Comparison of ENCODE assay signal across 8 mouse cellular contexts in the genomic region with DNA sequence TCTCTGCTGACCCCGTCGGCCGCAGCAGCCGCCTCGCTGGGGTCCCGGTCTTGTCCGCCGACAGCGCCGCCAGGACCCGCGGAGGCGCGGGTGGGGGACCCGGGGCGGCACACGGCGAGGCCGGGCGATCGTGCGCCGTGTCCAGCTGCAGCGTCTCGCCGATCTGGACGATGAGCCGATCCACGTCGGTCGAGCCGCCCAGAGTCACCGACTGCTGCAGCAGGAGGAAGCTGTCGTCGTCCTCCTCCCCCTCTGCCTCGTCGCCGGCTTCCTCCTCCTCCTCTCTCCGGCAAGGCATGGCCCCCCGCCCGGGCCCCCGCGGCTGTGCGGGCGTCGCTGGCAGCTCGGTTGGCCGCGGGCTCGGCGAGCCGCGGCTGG. TPM values are rescaled to one million over a fixed set of nuclear protein-coding genes. Genes with fewer than 3 reads are reported as not detected.
DNase-seq lines count a peak whose midpoint lies in the region; ATAC-seq lines count a peak whose summit lies in the region.
"Not testable (repeated sequence)": the region's sequence is repeated elsewhere in the genome, so short reads cannot be mapped to it uniquely, and the experiment has no call there.

No protein-coding gene starts in this region.

- not testable (repeated sequence) for H3K36me3 ChIP-seq in embryonic facial prominence, embryonic 11.5 days (replicated peaks; ENCODE audit: control insufficient read depth, insufficient read depth, low read depth, low read length); hindbrain, embryonic 15.5 days; limb, embryonic 11.5 days (ENCODE audit: control insufficient read depth, insufficient read depth, low read length); neural tube, embryonic 15.5 days

- H3K9me3 ChIP-seq in embryonic facial prominence, embryonic 11.5 days (replicated peaks; ENCODE audit: control insufficient read depth, low read length); hindbrain, embryonic 15.5 days; limb, embryonic 11.5 days (ENCODE audit: control insufficient read depth, low read length); neural tube, embryonic 15.5 days (replicated peaks): not testable (repeated sequence)

- not testable (repeated sequence) for H3K27me3 ChIP-seq in embryonic facial prominence, embryonic 11.5 days (ENCODE audit: control insufficient read depth, insufficient read depth, low read length); hindbrain, embryonic 15.5 days; limb, embryonic 11.5 days (ENCODE audit: control insufficient read depth, insufficient read depth, low read length); neural tube, embryonic 15.5 days (replicated peaks)

- peak overlapping the region; percentile 64 for H3K9ac ChIP-seq in embryonic facial prominence, embryonic 11.5 days (replicated peaks; ENCODE audit: low read length)
- peak overlapping the region; percentile 58 for H3K9ac ChIP-seq in hindbrain, embryonic 15.5 days
- H3K9ac ChIP-seq in limb, embryonic 11.5 days (ENCODE audit: low read length): peak overlapping the region; percentile 68
- peak overlapping the region; percentile 72 for H3K9ac ChIP-seq in neural tube, embryonic 15.5 days (replicated peaks)

- peak overlapping the region; percentile 84 for H3K4me2 ChIP-seq in embryonic facial prominence, embryonic 11.5 days (ENCODE audit: low read depth, low read length)
- peak overlapping the region; percentile 89 for H3K4me2 ChIP-seq in hindbrain, embryonic 15.5 days
- peak overlapping the region; percentile 96 for H3K4me2 ChIP-seq in limb, embryonic 11.5 days (ENCODE audit: low read depth, severe bottlenecking)
- H3K4me2 ChIP-seq in neural tube, embryonic 15.5 days: peak overlapping the region; percentile 89

- not testable (repeated sequence) for H3K4me1 ChIP-seq in embryonic facial prominence, embryonic 11.5 days (ENCODE audit: control insufficient read depth, insufficient read depth, low read length); limb, embryonic 11.5 days (ENCODE audit: control insufficient read depth, insufficient read depth, low read length)
- peaks cover 35% of the 10 kb centered on the region for H3K4me1 ChIP-seq in hindbrain, embryonic 15.5 days (replicated peaks)
- peaks cover 41% of the 10 kb centered on the region for H3K4me1 ChIP-seq in neural tube, embryonic 15.5 days

- peak; percentile 69 for DNase-seq in R1 (ENCODE audit: low read depth, low spot score)
- DNase-seq in embryonic facial prominence, embryonic 11.5 days (ENCODE audit: low spot score): peak; percentile 39
- peak; percentile 51 for DNase-seq in gastrocnemius, postnatal 14 days
- peak; percentile 72 for DNase-seq in limb, embryonic 11.5 days (ENCODE audit: low spot score)
- peak; percentile 54 for DNase-seq in lung, postnatal 14 days
- DNase-seq in thymus, postnatal 10 days (ENCODE audit: low spot score in 2 of 2): peak; percentile 57 to 60

- H3K4me3 ChIP-seq in embryonic facial prominence, embryonic 11.5 days (ENCODE audit: low read depth, low read length): peak overlapping the region; percentile 58
- peak overlapping the region; percentile 61 for H3K4me3 ChIP-seq in hindbrain, embryonic 15.5 days
- peak overlapping the region; percentile 57 for H3K4me3 ChIP-seq in limb, embryonic 11.5 days (ENCODE audit: low read depth, low read length)
- peak overlapping the region; percentile 82 for H3K4me3 ChIP-seq in neural tube, embryonic 15.5 days (replicated peaks)

- intact Hi-C loops in gastrocnemius, postnatal 14 days (cut with DNase I; ENCODE audit: low total_unique reads): not testable (repeated sequence)

- peak; percentile 19 for ATAC-seq in embryonic facial prominence, embryonic 11.5 days (replicated peaks; ENCODE audit: insufficient number of reproducible peaks, low FRiP score, low TSS enrichment, low read depth)
- ATAC-seq in hindbrain, embryonic 15.5 days (ENCODE audit: low FRiP score, low read depth): peak; percentile 65
- peak; percentile 39 for ATAC-seq in limb, embryonic 11.5 days (ENCODE audit: insufficient number of reproducible peaks, low FRiP score, low TSS enrichment, low read depth)
- peak; percentile 70 for ATAC-seq in neural tube, embryonic 15.5 days (ENCODE audit: low FRiP score)

- WGBS in embryonic facial prominence, embryonic 11.5 days: 0% methylated on average over 22 of the region's 53 CpGs
- under 1% methylated on average over 45 of the region's 53 CpGs for WGBS in hindbrain, embryonic 15.5 days
- WGBS in limb, embryonic 11.5 days: under 1% methylated on average over 51 of the region's 53 CpGs
- WGBS in neural tube, embryonic 15.5 days: under 1% methylated on average over 50 of the region's 53 CpGs

- peak overlapping the region; percentile 75 for H3K27ac ChIP-seq in embryonic facial prominence, embryonic 11.5 days (replicated peaks; ENCODE audit: low read depth, low read length)
- peak overlapping the region; percentile 96 for H3K27ac ChIP-seq in hindbrain, embryonic 15.5 days (replicated peaks)
- not testable (repeated sequence) for H3K27ac ChIP-seq in limb, embryonic 11.5 days (replicated peaks; ENCODE audit: low read depth, low read length)
- peak overlapping the region; percentile 97 for H3K27ac ChIP-seq in neural tube, embryonic 15.5 days (replicated peaks)

RNA-seq across cellular contexts. Expression of gene Frat2, which starts 0.3 kb away (rescaled TPM):
- polyA plus RNA-seq in embryonic facial prominence, embryonic 11.5 days (2014; fragmentation: Nextera tagmentation; extraction: Ambion mirVana): 5.1 and 5.3 TPM in 2 replicates
- total RNA-seq in gastrocnemius, postnatal 14 days (2021): 10 to 100 TPM; 19.9 to 28.3 TPM
- polyA plus RNA-seq in hindbrain, embryonic 15.5 days (2015; fragmentation: Nextera tagmentation; extraction: Ambion mirVana): 6.7 and 8.1 TPM in 2 replicates
- polyA plus RNA-seq in limb, embryonic 11.5 days (2014; fragmentation: Nextera tagmentation; extraction: Ambion mirVana): 2.4 and 2.7 TPM in 2 replicates
- polyA plus RNA-seq in neural tube, embryonic 15.5 days (2015; fragmentation: Nextera tagmentation; extraction: Ambion mirVana): 7.0 and 7.1 TPM in 2 replicates

RNA-seq across cellular contexts. Expression of gene Frat1, which starts 17.8 kb away (rescaled TPM):
- 7.9 and 8.7 TPM in 2 replicates for polyA plus RNA-seq in embryonic facial prominence, embryonic 11.5 days (2014; fragmentation: Nextera tagmentation; extraction: Ambion mirVana)
- 1 to 10 TPM; 4.9 to 7.2 TPM for total RNA-seq in gastrocnemius, postnatal 14 days (2021)
- polyA plus RNA-seq in hindbrain, embryonic 15.5 days (2015; fragmentation: Nextera tagmentation; extraction: Ambion mirVana): 19.1 and 21.1 TPM in 2 replicates
- 3.9 and 5.2 TPM in 2 replicates for polyA plus RNA-seq in limb, embryonic 11.5 days (2014; fragmentation: Nextera tagmentation; extraction: Ambion mirVana)
- polyA plus RNA-seq in neural tube, embryonic 15.5 days (2015; fragmentation: Nextera tagmentation; extraction: Ambion mirVana): 20.1 and 22.7 TPM in 2 replicates

RNA-seq across cellular contexts. Expression of gene Arhgap19, which starts 45.8 kb away (rescaled TPM):
- 47.6 and 48.1 TPM in 2 replicates for polyA plus RNA-seq in embryonic facial prominence, embryonic 11.5 days (2014; fragmentation: Nextera tagmentation; extraction: Ambion mirVana)
- total RNA-seq in gastrocnemius, postnatal 14 days (2021): 1 to 10 TPM; 6.8 to 9.9 TPM
- polyA plus RNA-seq in hindbrain, embryonic 15.5 days (2015; fragmentation: Nextera tagmentation; extraction: Ambion mirVana): 5.8 and 6.6 TPM in 2 replicates
- 43.6 and 44.1 TPM in 2 replicates for polyA plus RNA-seq in limb, embryonic 11.5 days (2014; fragmentation: Nextera tagmentation; extraction: Ambion mirVana)
- 4.8 and 8.7 TPM in 2 replicates for polyA plus RNA-seq in neural tube, embryonic 15.5 days (2015; fragmentation: Nextera tagmentation; extraction: Ambion mirVana)

RNA-seq across cellular contexts. Expression of gene Rrp12, which starts 48.4 kb away (rescaled TPM):
- 14.0 and 14.5 TPM in 2 replicates for polyA plus RNA-seq in embryonic facial prominence, embryonic 11.5 days (2014; fragmentation: Nextera tagmentation; extraction: Ambion mirVana)
- 10 to 100 TPM; 29.9 to 37.2 TPM for total RNA-seq in gastrocnemius, postnatal 14 days (2021)
- polyA plus RNA-seq in hindbrain, embryonic 15.5 days (2015; fragmentation: Nextera tagmentation; extraction: Ambion mirVana): 17.6 and 19.4 TPM in 2 replicates
- 16.1 and 18.4 TPM in 2 replicates for polyA plus RNA-seq in limb, embryonic 11.5 days (2014; fragmentation: Nextera tagmentation; extraction: Ambion mirVana)
- polyA plus RNA-seq in neural tube, embryonic 15.5 days (2015; fragmentation: Nextera tagmentation; extraction: Ambion mirVana): 17.9 and 18.5 TPM in 2 replicates

Comparison
In these comparisons a context has a peak if more than half of its experiments do, and no peak if none do; other contexts are left out.
1. ATAC-seq: peak in every context shown above with its lines; median percentile 70 in neural tube, embryonic 15.5 days; 65 in hindbrain, embryonic 15.5 days; 39 in limb, embryonic 11.5 days; 19 in embryonic facial prominence, embryonic 11.5 days.